Mouse (Mus musculus) kidney, postnatal 10 days (tissue): ENCODE data around the gene Wdtc1.
A peak's percentile ranks its signal among the peaks of the same experiment; 100 is the strongest.

Experiments
- DNase-seq: peaks from one replicate; pipeline ENCODE4 v3.0.0; 2021; ENCODE audit warnings: mixed read lengths

The Wdtc1 gene

DNA sequence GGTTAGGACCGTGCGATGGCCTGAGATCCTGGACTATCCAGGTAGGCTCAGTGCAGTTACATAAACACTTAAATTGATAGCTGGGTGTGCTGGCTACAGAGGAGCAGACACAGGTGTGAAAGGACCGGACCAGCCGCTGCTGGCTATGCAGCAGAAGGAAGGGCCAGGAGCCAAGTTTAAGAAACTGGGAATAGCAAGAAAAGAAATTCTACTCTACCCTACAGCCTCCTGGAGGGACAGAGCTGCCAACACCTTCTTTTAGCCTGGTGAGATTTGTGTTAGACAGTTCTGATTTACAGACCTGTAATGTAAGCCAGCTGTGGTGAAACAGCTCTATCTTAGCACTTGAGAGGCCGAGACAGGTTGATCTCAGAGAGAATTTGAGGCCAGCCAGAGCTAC lies 37.3 kb downstream of the Wdtc1 start:
- DNase-seq = no peak

DNA sequence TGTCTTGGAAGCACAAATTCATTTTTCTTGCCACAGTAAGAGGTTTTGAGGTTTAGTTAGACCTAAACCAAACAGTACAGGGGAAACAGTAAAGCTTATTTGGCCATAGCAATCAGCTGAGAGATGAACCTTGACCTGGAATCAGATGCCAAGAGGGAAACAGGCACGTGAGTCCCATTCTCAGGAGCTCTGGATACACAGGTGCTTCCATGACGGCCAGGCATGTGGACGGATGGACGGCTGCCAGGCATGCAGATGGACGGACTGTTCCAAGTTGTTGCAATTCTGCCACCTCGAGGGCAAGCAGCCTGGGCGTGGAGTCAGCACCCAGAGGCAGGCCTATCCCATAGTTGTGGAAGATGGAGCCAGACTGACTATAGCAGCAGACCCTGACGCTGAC lies 38.4 kb downstream of the Wdtc1 start:
- peak; percentile 84 for DNase-seq

GRCm38 (mm10) chr4:133309948-133310347 lies 43.3 kb downstream of the Wdtc1 start:
- peak; percentile 91 for DNase-seq

- peak; percentile 76 for DNase-seq
Measured at GRCm38 (mm10) chr4:133307331-133307730, 46.0 kb downstream of the Wdtc1 start.

GRCm38 (mm10) chr4:133305825-133306224 lies 47.5 kb downstream of the Wdtc1 start:
- DNase-seq = no peak

GRCm38 (mm10) chr4:133304770-133305169 lies 48.5 kb downstream of the Wdtc1 start:
- no peak for DNase-seq

GRCm38 (mm10) chr4:133302668-133303067 lies 50.6 kb downstream of the Wdtc1 start:
- DNase-seq = no peak

GRCm38 (mm10) chr4:133301802-133302201 lies 51.5 kb downstream of the Wdtc1 start:
- DNase-seq = peak; percentile 84

GRCm38 (mm10) chr4:133300421-133300820 lies 52.9 kb downstream of the Wdtc1 start:
- DNase-seq = no peak

GRCm38 (mm10) chr4:133299701-133300100 lies 53.6 kb downstream of the Wdtc1 start:
- DNase-seq = no peak

- peak; percentile 52 for DNase-seq
Measured at GRCm38 (mm10) chr4:133298516-133299365, 54.5 kb downstream of the Wdtc1 start.

DNA sequence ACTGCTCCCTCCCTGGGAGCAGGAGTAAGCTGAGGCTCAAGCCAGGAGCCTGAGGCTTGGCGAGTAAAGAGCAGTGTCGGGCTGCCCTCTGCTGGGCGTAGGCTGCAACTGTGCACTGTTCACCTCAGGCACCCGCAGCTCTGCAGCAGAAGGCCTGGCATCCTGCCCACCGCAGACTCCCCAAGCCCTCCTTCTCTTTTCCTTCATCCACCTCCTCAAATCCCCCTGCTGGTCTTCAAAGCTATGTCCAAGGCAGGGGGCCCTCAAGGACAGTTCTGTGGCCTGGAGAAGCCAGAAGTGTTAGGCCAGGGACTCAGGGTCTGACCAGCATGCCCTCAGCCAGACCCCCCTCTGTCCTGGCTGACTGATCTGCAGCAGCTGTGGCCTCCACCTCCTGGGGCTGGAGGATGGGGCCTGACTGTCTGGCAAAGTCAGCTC lies 55.5 kb downstream of the Wdtc1 start:
- peak; percentile 92 for DNase-seq

DNA sequence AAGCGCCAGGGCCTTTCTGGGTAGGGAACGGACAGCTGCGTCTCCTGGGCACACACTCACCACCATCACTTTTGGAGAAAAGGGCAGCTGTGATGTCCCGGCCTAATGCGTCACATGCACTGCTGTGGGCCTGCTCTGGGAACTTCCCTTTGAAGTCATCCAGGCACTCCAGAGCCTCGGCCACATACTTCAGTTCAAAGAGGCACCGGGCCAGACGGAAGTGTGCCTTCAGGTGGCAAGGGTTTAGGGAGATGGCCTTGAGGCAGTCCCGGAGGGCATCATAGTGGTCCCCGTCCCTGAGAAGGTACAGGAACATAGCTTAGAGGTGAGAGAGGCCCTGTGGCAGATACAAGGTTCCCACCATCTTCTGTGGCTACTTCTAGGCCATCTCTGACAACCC lies 55.9 kb downstream of the Wdtc1 start:
- DNase-seq = no peak

DNA sequence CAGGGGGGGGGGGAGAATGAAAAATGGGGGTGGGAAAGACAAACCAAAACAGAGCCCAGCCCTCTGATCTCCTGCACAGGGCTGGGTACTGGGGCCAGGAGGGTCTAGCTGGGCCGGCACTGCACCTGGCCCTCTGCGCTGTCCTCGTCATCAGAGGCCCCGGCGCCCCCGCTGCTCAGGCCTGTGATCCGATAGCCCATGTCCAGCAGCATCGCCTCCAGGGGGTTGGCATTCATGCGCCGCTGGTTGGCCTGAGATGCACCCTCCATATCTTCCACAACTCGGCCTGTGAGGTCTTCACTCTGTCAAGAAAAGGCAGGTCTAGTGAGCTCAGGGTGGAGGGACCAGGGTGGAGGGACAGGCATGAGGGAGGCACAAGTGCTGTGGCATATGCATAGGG lies 59.2 kb downstream of the Wdtc1 start:
- DNase-seq = no peak

DNA sequence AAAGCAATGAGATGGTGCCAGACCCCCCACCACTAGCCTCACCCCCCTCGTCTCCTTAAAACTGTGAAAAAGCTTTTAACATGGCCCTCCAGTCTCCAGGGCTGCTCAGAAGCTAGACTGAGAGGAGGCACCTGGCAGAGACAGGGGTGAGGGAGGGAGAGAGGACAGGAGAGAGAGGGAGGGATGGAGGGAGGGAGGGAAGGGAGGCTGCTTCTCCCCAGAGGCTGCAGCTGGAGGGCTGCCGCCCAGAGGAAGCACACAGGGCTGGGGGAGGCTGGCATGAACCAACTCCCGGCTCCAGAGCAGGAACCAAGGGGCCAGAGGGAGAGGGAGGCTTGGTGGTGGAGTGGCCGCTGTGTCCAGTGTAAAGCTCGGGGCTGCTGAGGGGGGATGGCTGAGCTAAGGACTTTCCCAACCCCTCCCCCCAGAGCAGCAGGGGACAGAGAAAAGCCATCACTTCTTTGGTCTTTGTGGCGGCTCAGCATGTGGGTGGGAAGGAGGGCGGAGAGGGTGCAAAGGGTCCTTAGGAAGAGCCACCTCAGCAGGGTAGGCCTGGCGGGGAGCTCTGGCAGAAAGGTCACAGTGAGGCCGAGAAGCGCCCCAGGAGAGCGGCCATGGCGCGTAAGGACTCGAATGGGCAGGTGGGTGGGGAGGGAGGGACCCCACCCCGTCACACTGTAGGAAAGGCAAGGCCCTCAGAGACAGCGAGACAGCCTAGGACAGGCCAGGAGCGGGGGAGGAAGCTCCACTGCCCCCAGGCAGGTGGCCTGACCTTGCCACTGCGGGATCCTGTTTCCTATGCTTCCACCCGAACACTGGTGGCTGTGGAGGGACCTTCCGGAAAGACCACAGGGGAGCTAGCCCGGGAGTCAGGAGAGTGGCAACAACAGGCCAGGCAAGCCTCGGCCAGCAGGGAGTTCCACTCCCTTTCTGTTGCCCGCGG lies 60.1 kb downstream of the Wdtc1 start:
- DNase-seq = peak; percentile 41

DNA sequence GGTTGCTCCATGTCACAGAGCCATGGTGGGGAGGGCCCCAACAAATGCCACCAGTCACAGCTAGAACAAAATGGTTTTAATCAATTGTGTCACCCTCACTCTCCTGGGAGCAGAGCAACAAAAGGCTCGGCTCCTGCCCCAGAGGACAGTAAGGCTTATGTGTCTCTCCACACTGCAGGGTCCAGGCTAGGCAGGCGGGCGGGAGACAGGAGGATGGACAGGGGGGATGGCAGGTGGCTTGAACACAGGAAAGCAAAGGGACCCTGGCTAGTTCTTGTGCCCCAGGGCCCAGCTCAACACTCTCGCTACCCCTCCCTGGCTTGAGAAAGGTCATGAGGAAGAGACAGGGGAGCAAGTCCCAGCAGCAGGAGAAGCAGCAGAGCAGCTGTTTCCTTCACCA lies 60.9 kb downstream of the Wdtc1 start:
- no peak for DNase-seq

DNA sequence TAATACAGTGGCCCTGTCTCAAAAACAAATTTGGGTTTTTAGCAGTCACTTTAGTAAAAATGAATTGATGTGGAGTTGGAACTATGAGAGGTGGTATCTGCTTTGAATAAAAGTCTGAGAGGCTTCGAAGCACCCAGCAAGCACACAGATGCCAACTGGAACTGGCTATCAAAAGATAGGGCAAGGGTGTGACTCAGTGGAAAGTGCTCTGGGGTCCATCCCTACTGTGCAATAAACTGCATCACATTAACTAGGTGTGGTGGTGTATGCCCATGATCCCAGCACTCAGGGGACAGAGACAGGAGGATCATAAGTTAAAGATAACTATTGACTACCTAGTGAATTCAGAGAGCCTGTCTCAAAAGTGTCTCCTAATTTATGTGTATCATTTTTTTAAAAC lies 62.0 kb downstream of the Wdtc1 start:
- DNase-seq = no peak

GRCm38 (mm10) chr4:133286476-133287077 lies 66.7 kb downstream of the Wdtc1 start:
- DNase-seq = no peak

GRCm38 (mm10) chr4:133285950-133286349 lies 67.3 kb downstream of the Wdtc1 start:
- no peak for DNase-seq

DNA sequence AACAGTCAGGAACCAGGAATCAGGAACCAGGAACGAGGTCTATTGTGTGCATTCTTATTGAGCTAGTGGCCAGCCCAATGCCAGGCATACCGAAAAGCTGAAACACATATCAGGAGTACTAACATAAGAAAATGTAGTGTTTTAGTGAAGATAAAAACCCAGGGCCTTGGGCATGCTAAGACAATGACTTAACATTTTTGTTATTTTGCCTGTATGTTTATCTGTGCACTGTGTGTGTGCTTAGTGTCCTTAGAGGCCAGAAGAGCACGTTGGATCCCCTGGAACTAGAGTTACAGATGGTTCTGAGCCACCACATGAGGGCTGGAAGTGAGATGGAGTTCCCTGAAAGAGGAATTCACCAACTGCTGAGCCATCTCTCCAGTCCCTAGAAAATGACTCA lies 68.0 kb downstream of the Wdtc1 start:
- DNase-seq = no peak

DNA sequence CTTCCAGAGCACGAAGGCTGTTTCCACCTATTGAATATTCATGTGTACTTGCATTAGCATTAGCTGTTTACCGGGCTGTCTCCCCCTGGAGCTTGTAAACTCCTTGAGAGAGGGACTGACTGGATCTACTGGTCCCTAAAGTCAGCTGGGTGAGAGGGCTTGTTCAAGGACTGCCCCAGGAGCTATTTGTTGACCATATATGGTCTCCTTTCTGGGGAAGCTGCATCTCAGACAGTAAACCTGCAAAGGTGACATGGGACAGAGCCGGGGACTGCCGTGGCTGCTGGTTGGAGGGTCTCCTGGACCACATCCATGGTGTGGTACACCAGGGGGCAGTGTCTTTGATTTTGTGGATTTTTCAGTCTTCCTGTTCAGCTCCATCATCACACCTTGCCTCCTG lies 70.6 kb downstream of the Wdtc1 start:
- DNase-seq = no peak

DNA sequence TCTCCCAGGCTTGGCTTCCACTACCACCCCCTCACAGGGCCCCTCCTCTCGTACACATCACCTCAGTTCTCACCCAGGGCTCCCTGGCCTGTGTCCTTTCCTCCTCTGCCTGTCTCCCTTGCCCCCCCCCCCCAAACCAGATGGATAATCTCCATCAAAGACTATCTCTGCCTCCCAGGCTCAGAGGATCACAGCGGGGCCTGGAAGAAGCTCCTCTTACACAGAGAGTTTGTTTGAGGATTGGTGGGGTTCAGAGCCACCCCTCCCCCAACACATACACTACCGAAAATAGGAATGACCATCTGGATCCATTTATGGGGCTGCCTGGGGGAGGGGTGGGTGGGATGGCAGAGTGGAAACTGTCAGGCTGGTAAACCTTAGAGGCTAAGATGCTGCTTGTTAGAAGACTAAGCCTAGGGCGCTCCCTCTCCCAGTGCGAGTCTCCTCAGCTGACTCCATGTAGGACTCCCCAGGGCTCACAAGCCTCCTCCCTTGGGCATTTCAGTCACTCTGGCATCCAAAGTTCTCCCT lies 71.3 kb downstream of the Wdtc1 start:
- DNase-seq = no peak

DNA sequence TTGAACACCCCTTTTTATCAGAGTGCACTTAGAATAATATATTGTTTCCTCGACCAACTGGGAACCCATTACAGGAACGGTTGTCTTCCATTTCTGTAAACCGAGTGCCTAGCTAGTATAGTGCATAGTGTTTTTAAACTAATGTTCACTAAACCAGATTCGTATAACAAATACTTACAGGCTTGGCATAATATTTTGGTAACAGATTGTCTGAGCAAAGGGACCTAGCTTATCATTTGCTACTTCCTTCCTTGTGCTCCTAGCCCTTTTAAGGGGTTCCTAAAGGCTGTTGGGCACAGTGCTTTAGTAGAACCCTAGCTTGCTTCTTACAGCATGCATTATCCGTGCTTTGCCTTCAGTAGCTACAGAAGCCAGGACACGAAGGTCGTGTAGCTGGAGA lies 71.8 kb downstream of the Wdtc1 start:
- no peak for DNase-seq
